Mouse (Mus musculus): ENCODE data around the gene Rnf150.
"Not testable (repeated sequence)": the region's sequence is repeated elsewhere in the genome, so short reads cannot be mapped to it uniquely, and the experiment has no call there.

Gene Rnf150

DNA sequence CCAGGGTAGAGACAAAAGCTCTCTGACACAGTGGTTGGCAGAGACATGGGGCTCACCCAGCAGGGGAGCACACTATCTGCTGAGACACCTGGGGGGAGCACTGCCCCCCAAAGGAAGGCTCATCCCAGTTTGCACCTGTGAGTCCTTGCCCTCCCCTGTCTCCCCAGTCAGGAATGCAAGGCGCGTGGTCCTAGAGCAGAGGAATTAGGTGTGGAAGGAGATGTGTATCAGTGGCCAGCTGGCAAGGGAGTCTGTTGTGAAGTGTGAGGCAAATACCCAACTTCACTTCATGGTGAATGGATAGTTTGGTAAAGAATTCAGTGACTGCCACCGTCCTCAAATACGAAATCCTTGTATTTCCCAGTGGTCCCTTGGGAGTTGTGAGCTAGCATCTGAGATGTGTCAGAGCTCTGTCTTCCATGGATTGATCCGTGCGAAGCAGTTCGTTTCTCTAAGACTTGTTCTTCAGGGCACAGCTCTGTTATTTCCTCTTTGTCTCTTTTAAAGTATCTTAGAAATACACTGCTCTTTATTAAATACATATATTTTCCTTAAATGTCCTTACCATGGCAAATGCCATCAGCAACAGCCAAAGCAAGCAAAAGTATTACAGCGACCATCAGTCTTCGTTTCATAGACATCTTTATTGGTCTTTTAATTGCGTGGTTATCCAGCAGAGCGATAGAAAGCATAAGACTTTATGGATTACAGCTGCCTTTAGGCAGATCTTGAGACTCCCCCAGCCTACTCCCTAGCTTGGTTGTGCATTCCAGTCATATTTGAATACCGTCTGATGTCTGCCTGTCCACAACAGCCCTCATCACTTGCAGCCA is 215.8 kb downstream of the Rnf150 start:
- no peak for DNase-seq

DNA sequence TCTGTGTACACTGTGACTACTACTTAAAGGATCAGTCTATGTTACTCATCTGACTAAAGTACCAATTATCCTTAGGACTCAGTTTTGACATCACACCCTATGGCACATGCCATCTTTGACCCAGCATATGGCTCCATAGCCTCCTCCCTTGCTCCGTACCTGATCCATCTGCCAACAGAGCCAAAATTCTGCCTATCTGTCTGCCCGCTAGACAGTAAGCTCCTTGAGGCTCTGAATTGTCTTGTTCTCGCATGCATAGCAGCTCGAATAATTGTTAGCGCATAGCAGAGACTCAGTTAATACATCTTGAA is 216.3 kb downstream of the Rnf150 start:
- no peak for DNase-seq

DNA sequence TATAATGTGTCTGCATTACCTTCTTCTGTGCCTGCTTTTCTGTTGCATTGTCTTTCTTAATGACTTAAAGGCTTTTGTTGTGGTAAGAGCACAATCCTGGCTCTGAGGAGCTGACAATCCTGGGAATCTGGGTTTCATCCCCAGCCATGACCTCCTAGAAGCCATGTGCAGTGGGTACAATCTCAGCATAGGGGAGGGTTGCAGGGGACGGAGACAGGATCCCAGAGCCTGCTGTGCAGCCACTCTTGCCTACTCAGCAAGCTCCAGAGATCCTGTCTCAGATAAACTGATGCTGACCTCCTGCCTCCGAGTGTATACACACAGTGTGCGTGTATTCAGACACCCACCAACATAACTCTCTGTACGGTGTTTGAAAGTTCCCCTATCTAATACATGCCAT is 218.1 kb downstream of the Rnf150 start:
- DNase-seq, result no peak

DNA sequence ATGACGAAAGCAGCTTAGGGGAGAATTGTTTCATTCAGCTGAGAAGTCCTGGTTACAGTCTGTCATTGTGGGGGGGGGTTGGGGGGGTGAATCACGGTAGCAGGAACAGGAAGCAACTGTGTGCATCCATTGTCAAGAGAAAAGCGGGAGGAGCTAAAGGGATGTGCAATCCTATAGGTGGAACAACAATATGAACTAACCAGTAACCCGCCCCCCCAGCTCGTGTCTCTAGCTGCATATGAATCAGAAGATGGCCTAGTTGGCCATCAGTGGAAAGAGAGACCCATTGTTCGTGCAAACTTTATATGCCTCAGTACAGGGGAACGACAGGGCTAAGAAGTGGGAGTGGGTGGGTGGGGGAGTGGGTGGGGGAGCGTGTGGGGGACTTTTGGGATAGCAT is 218.7 kb downstream of the Rnf150 start:
- not testable (repeated sequence) for DNase-seq

DNA sequence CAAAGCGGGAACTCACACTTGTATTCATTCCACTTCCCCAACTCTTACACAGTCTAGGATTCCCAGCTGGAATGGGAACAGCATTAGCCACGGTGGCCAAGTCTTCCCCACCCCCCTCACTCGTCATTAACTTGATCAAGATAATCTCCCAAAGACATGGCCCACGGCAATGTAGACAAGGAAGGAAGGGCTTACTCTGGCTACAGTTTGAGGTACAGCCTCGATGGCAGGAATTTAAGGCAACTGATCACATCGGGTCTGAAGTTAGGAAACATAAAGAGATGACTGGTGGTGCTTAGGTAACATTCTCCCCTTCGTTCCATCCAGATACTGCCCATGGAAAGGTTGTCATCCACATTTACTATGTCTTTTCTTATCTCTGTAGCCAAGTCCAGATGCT is 219.1 kb downstream of the Rnf150 start:
- no peak for DNase-seq

DNA sequence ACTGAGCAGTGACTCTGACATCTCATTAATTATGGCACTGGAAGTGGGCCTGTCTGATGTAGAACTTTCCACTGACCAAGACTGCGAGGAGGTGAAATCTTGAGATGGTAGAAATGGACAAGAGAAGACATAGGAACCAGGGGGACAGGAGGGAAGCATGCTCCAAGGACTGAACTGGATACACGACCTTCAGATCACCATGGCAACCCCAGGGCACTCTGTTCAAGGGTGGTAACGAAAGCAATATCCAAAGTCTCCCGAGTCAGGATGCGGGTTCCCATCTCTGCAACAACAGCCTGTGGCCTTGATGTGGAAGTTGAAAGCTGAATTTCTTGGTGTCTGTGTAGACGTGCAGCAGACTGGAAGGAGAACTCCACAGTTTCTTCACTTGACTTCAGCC is 220.3 kb downstream of the Rnf150 start:
- DNase-seq, result no peak

DNA sequence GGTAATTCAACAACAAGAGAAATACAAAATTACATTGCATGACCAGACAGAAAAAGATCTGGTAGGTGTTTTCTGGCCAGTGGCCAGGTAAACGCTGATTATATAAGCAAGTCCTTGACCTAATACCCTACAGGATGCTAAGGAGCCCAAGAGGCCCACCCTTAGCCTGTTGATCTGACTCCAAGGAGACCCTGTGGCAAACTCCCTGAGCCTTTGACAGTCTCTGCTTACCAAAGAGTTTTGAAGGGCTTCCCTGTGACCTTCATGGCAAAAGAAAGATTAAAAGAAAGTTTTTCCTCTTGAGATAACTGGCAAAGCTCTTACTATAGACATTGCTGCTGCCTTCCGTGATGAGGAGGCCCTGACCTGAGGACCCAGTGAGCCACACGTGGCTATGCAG is 222.4 kb downstream of the Rnf150 start:
- no peak for DNase-seq

DNA sequence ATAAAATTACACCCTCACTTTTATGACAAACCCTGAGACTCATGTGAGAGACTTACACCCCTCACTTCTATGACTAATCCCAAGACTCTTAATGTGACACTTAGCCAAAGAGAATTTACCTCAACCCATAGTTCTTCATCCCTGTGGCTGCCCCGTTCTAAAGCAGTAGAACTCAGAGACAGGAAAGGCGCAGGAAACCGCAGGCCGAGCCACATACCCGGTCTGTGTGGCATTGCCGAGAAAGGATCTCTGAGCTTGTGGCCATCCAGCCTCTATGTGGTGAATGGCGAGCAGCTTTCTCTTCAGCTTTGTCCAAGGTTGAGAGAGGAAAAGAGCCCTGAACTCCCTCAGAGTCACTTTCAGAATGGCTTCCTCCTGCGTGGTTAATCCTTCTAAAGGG is 223.5 kb downstream of the Rnf150 start:
- DNase-seq, result no peak

DNA sequence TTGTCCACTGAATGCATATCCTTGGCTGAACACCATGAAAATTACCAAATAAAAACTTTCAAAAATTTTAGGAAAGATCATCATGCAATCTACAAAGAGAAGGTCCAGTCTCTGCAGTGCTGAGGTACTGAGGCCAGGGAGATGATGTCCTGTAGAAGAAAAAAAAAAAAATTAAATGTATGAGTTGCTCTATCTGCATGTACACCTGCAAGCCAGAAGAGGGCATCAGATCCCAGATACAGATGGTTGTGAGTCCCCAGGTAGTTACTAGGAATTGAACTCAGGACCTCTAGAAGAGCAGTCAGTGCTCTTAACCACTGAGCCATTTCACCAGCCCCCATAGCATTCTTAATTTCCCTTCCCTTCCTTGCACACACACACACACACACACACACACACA is 224.4 kb downstream of the Rnf150 start:
- DNase-seq, result no peak

DNA sequence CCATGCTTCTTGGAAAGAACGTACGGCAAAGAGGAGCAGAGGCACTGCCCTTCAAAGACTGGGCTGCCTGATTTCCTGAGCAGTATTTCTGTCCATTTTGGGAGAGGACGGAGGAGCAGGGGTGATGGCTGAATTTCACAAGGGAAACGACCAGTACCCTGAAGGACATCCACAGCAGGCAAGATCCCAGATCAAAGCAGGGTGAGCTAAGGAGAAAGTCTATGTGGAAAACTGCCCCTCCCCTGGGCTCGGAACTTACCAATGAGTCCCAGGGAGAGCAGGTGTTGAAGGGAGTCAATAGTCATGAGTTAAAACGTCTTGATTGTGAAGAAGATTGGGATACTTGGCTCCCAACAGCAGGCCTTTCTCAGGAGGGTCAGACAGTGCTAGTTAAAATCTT is 225.0 kb downstream of the Rnf150 start:
- DNase-seq, result no peak

DNA sequence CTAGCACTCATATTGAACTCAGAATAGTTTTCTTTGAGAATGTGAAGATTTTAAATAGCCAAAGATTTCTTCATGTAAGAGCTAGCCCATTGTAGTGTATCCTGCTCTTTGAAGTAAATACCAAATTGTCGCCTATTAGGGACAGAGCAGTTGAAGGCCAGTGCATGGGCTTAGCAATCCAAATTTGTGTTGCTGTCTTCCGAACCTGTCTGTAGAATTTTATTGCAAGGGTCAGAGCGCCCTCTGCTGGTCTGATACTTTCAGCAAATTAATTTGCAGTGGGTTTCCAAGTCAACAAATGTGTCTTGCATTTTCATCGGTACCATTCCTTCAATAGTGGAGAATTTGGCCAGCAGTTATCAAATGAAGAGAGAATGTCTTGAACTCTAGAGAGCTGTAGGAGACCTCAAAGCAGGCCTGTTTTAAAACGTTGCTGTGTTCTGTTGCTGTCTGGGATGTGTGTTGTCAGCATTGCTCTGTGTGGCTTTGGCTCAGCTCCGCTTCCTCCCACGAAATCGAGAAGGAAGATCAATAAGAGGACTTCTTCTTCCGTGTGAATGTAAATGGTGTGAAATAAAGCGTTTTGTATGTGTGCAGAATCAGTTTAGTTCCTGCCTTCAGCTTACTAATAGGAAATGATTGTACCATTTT is 226.3 kb downstream of the Rnf150 start:
- DNase-seq, result peak; percentile 79

DNA sequence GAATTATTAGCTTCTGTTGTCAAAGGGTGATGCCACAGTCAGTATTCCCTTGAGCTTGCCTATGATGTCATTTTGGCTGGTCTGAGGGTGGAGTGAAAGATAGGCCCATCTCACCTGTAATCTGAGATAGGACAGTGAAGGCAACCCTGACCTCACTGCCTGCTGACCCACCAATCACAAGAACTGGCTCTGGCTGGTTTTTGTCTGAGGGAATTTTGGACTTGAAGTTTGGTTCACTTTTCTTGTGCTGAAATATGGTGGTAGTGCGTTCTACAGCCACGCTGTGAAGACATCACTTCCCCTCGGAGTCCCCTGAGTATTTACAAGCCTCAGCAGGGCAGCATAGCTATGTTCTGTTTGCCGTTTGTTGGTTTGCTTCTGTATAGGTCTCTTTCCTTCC is 227.3 kb downstream of the Rnf150 start:
- no peak for DNase-seq

DNA sequence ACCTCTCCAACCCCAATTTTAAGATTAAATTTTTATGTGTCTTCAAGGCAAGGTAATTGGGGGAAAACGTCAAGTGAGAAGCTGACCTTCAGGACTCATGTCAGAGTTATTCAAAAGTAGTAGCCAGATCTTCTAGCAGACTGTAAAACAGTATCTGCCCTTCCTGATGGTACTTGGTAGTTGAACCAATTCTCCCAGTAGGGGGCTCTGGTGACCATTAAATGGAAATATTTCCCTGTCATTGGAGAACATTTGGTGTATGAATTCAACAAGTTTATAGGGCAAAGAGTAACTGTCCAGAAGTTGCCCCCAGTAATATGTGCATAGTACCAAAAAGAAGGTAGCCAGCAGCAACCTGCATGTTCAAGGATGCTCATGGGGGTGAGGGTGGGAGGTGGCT is 236.9 kb downstream of the Rnf150 start:
- no peak for DNase-seq

DNA sequence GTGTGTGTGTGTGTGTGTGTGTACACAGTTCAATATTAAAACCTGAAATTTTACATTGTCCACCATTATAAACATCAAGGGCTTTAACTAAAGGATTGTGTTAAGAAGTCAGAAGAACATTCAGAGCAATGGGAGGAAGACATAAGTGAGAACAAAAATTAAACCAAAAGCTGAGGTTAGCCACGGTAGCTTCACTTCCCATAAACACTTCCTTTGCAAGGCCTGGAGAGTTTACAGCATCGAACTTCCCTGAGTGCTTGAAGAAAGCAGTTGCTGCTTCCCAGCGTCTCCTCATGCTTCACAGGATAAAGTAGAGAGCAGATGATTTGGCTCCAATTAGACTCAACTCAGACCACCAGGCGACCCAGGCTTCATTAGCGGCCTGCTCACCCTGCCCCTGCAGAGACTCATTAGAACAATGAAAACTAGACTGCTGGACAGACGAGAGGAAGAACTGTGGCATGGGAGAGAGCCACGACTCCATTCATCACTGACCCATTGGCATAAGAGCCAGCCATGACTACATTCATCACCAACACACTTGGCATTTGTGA is 239.9 kb downstream of the Rnf150 start:
- DNase-seq, result no peak

DNA sequence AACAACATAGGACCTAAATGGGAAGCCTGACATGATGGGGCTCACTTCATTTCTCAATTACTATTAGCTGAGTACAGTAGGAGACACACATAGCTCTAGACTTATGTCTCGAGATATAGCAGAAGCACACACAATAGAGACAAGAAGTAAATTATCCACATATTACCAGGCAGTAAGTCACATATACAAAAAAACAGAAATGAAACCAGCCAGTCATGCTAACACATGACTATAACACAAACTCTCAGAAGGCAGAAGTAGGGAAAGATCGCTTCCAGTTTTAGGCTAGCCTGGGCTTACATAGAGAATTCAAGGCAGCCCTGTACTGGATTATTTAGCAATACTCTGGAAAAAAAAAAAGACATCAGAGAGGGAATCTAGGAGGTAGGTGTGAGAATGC is 240.8 kb downstream of the Rnf150 start:
- no peak for DNase-seq

DNA sequence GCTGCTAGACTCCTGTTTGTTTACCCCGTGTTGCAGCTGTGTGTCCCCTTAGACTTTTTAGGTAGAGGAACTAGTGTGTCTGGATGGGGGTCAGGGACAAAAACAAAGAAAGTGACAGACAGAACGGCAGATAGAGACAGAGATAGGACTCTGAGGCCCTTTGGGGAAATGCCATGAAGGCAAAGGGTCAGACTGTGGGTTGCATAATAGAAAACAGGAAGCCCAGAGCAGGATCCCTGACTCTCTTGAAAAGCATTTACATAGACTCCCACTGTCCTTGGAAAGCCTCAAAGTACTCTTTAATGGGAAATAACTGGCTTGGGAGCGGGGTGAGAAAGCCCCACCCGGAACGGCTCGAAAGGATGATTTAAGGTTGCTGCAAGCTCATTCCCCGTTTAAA is 246.6 kb downstream of the Rnf150 start:
- no peak for DNase-seq

DNA sequence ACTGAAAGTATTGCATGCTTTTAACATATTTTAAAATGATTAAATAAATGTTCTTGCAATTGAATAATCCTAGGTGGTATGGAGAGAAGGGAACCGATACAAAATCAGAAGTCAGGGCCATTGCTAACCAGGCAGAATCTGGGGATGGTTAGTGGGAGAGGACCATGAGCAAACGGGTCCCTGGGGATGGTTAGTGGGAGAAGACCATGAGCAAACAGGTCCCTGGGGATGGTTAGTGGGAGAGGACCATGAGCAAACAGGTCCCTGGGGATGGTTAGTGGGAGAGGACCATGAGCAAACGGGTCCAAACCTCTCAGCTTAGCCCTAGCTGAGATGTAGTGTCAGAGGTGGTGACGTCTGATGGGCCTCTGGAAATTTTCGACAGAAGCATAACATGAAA is 247.0 kb downstream of the Rnf150 start:
- no peak for DNase-seq

DNA sequence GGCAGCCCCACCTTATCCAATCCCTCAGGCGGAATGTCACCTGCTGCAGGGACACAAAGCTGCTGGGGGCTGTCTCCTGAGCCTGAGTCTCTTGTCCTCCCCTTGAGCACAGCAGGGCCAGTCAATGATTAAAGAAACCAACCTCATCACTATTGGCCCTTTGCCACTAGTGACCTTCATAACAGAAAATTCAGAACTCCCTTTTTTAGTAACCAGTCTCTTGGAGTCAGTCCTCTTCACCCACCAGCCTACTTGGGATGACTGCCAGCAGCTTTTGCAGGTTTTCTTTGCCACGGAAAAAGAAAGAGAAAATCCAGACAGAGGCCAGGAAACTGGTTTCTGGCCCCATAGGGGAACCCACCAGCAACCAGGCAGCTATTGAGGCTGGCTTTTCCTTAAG is 271.9 kb downstream of the Rnf150 start:
- DNase-seq, result no peak

DNA sequence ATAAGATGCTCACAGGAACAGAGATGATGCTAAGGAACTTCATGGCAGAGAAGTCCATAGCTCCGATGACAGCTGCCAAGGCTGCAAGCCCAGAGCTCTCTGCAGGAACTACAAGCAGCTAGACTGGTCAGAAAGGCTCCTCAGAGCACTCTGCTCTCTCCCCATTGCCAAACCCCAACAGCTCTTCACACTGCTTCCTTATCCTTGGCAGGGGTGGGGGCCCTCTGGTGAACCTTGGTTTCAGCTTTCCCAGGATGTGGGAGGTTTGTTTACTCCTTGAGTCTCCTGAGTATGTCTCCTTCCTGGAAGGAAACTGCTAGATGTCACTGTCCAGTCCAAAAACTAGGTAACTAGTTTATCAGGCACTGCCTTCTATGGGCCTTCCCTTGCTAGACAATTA is 276.9 kb downstream of the Rnf150 start:
- DNase-seq, result no peak

DNA sequence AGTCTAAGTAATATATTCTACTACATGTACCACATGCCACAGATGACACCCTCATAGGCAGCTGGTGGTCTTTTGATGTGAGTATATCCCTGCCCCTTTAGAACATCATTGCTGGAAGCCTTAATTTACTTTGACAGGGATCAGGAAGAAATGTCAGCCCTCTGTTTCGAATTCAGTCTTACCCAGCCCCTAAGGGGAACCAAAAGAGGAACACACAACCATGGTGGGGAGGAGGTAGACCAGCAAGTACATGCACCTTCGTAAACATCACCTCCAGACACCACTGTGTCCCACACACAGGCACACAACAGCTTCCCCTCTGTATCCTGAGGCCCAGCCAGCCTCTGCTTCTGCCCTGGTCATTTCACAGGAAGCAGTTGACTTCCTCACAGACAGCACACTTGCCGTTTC is 277.6 kb downstream of the Rnf150 start:
- no peak for DNase-seq

All from cerebellum, adult 11 months (tissue).